Mouse (Mus musculus) spleen, adult 18-20 months (tissue): ENCODE data around the gene Gm14147.
"Not testable (repeated sequence)": the region's sequence is repeated elsewhere in the genome, so short reads cannot be mapped to it uniquely, and the experiment has no call there.

Experiments
- DNase-seq, 2 experiments: peaks; one replicate each; pipeline ENCODE4 v3.0.0; 2022; ENCODE audit warnings: mixed read lengths in 2 of 2

The Gm14147 gene

GRCm38 (mm10) chr2:151097945-151098344, at the start of gene Gm14147:
Gm14147 (plus strand) TSS chr2:151098245.
- not testable (repeated sequence) for DNase-seq

GRCm38 (mm10) chr2:151056637-151057036, 41.4 kb upstream of the Gm14147 start:
- DNase-seq = no peak

- not testable (repeated sequence) for DNase-seq
Measured at GRCm38 (mm10) chr2:151092250-151092649, 5.8 kb upstream of the Gm14147 start, which contains the start of gene Gm14151. Gm14151 (minus strand) TSS chr2:151092350.
